Mouse (Mus musculus) ZHBTc4 (cell line): Measurements from ENCODE around the gene Aldh1a7.
A peak's percentile ranks its signal among the peaks of the same experiment; 100 is the strongest.
"Not testable (repeated sequence)": the region's sequence is repeated elsewhere in the genome, so short reads cannot be mapped to it uniquely, and the experiment has no call there.

Experiments used
- DNase-seq: peaks from one replicate; pipeline ENCODE4 v3.0.0-alpha.2; 2011; ENCODE audit warnings: low read depth, low spot score

Gene Aldh1a7

DNA sequence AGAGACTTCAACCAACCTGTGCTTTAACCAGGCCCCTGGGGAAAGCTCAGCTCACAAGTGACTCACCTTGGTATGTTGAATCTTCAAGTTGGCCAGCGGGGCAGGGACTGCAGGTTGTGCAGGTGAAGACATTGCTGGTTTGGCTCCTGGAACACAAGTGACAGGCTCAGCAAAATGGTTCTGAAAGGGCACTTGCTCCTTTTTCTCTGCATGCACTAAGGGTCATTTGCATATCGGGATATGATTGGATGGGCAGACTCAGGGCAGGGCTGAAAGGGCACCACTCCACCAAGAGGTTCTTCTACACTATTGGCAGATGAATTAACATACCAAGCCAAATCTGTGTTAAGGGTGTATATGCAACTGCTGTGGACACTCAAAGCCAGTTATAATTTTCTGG lies at the start of gene Aldh1a7:
Gene Aldh1a7, minus strand, starts transcription at position 182 of the 400 bp plus-strand sequence.
- DNase-seq = no peak

GRCm38 (mm10) chr19:20775681-20776080 lies 48.3 kb upstream of the Aldh1a7 start:
- DNase-seq = no peak

DNA sequence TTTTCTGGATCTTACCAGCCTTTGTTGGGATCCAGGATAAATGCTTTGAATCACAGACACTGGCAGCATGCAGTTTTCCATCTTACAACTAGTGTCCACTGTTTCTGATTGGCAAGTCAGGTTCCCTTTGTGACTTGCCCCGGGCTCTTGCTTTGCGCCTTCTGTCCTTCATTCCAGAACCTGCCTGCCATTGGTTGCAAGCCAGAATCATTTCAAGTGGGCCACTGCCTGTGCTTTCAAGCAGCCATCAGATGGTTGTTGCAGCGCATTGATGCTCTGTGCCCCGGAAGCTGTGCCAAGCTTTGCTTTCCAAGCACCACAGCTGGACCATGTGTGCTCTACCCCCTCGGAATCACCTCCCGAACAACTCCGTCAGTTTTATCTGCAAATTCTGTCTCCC lies 46.6 kb upstream of the Aldh1a7 start:
- DNase-seq = no peak

DNA sequence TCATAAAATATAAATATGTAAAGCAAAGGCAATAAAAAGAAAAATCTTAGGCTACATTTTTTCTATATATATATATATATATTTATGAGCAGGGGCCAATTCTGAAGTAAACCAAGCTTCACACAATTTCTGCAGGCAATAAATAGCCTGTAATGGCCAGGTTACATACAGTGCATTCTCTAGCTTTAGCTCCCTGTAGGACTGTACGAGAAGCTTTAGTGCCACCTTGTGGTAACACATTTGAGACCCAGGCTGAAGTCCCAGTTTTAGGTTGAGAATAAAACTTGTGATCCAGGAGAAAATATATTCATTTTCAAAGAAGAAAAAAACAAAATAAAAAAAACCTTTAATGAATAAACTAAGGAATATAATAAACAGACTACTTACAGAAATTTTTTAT lies 36.9 kb upstream of the Aldh1a7 start:
- peak; percentile 42 for DNase-seq

DNA sequence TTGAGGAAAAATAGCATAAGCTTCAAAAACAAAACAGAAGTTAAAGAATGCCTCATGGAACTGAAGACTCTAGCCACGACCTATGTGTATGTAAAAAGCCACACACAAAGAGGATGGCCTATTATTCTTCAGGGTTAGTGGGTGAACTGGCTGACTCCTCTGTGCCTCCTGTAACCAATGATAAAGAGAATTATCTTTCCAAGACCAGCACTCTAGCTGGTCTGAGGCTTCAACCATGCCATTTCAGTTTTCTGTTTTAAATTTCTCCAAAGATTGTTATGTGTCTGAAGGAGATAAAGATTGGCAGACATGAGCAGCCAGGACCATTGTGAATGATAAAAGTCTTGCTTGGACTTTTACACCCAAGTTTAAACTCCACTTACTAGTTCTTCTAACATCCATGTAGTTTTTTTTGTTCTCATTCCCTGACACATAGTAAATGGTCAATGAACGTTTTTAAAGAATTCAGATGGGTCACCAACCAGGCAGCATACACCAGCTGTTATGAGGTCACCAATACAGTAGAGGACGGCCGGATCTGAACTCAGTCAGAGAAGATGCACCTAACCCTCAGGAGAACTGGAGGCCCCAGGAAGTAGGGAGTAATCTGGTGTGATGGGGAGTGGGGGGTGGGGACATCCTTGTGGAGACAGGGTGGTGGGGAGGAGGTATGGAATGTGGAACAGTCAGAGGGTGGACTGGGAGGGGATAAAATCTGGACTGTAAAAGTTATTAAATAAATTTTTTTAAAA lies 34.5 kb upstream of the Aldh1a7 start:
- DNase-seq = no peak

GRCm38 (mm10) chr19:20761119-20761518 lies 33.8 kb upstream of the Aldh1a7 start:
- no peak for DNase-seq

- DNase-seq = no peak
Observed at GRCm38 (mm10) chr19:20744630-20745029, 17.3 kb upstream of the Aldh1a7 start.

DNA sequence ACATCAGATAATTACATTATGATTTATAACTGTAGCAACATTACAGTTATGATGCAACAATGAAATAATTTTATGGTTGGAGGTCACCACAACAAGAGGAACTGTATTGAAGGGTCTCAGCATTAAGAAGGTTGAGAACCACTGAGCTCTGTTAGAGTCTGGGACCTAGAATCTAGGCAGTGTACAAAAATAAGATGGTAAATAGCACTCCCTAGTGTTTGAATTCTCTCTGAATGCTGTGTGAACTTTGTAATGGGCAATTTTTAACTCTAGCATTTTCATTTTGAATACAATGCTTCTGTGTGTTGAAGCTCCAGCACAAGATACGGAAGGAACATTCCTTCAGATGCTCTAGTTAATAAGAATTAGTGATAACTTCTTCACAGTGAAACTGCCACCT lies 916 bp upstream of the Aldh1a7 start:
- DNase-seq = no peak

- no peak for DNase-seq
Observed at GRCm38 (mm10) chr19:20722913-20723312, 4.4 kb downstream of the Aldh1a7 start.

- DNase-seq = no peak
Observed at GRCm38 (mm10) chr19:20720298-20720697, 7.1 kb downstream of the Aldh1a7 start.

GRCm38 (mm10) chr19:20715617-20716016 lies 11.7 kb downstream of the Aldh1a7 start:
- DNase-seq = no peak

- DNase-seq = no peak
Observed at GRCm38 (mm10) chr19:20715093-20715492, 12.3 kb downstream of the Aldh1a7 start.

- no peak for DNase-seq
Observed at GRCm38 (mm10) chr19:20714543-20714942, 12.8 kb downstream of the Aldh1a7 start.

GRCm38 (mm10) chr19:20707159-20707558 lies 20.2 kb downstream of the Aldh1a7 start:
- DNase-seq = no peak

DNA sequence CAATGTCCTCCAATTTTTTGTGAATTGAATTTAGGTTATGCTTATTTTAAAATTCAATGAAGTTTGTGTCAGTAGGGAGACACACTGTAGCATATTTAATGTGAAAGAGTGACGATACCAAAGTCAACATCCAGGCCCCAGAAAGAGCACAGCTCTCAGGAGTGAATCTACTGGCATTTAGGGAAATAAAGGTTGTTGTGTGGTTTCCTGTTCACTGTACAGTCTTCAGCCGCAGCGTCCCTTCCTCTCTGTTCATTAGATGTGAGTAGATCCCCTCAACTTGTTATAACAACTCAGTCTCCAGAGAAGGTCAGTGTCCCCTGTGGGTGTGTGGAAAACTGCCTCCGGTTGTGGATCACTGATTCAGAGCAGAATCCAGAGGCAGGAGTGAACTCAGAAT lies 20.6 kb downstream of the Aldh1a7 start:
- DNase-seq = no peak

DNA sequence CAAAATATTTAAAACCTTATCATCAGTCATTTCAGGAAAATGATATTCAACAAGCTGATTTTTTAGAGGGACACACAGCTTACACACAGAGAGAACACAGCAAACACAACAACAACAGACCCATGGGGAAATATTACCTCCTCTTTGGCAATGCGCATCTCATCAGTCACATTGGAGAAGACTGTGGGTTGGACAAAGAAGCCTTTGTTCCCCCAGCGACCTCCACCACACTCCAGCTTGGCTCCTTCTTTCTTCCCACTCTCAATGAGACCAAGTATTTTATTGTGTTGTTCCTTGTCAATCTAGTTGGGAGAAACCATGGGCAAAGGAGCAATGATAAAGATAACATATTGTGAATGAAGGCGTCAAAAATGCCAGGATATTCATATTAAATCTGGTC lies 25.3 kb downstream of the Aldh1a7 start:
- no peak for DNase-seq

DNA sequence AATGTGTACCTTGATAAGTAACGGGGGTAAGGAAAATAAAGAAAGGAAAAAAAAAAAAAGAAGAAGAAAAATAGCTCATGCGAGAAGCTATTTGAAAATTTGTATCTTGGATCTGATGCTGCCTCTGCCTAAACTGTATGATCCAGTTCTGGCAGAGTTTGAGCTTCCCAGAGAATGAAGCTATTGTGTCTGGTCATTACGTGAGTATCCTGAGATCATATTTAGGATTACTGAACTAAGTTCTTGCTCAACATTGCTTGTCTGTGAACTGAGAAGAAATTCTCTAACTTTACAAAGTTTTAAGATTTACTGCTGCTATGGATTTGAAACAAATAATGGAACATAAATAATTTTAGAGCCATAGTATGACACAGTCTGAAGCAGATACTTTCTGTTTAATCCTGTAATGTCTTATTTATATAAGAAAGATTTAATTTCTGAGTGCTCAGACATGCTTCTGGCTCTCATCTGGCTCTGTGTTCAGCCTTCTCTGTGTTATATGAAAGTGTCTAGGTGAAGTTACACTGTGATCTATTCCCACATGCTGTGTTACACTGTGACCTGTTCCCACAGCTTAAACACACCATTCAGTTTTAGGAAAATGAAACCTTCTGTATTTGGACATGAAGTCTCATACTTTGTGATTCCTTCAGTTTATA lies 49.5 kb downstream of the Aldh1a7 start:
- DNase-seq = no peak

DNA sequence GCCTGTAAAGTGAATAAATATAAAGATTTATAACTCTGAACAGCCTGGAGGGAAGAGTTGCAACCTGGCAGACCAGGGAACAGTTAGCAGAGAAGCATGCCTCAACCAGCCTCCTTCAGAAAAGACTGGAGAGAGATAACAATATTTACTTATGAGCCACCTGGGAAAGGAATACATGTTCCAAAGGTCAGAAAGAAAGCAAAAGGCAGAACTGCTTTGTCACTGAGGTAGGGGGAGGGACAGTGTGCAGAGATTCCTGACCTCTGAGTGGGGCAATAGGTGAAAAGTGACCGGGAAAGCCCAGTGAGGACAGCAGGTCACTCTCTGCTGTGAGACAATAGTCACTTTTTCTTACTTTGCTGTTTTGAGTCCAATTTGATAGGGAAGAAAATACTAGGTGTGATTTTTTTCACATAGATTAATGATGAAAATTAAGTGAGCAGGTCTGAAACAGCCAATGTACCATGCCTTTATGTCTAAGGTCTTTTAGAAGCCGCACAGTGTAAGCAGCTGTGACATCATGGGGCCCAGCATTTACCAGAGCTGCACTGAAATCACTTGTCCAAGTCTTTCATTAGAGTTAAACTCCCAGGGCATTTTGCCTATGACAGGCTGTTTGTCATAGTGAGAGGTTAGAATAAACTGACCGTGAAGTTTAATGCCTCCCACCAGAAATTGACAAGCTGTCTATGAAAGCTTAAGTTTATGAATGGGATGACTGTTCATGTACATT lies 73.1 kb downstream of the Aldh1a7 start:
- DNase-seq = no peak

GRCm38 (mm10) chr19:20653082-20653676 lies 74.2 kb downstream of the Aldh1a7 start:
- DNase-seq = no peak

- DNase-seq = no peak
Observed at GRCm38 (mm10) chr19:20650008-20650407, 77.4 kb downstream of the Aldh1a7 start.

- not testable (repeated sequence) for DNase-seq
Observed at GRCm38 (mm10) chr19:20647496-20647895, 79.9 kb downstream of the Aldh1a7 start.

DNA sequence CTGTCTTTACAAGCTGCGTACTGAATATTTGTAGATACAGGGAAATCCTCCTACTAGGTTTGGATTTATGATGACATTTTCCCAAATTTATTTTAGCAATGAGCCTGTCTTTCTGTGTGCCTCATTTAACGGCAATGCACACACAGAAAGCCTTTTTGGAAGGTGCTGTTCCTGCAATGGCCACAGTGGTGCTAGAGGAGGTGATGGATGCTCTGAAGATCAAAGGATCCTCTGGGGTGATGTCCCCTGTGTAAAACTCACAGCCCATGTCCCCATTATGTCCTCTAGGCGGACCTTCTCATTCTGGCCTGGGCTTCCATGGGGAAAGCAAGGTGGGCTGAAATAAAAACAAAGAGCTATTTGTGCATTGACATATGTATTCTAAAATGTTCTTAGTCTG lies 83.0 kb downstream of the Aldh1a7 start:
- DNase-seq = no peak
